Comparison of ENCODE assay signal across 8 mouse cellular contexts in genomic region chr11:59201216-59202002, GRCm38 (mm10). TPM values are rescaled to one million over a fixed set of nuclear protein-coding genes. Genes with fewer than 3 reads are reported as not detected.
DNase-seq lines count a peak whose midpoint lies in the region; ATAC-seq and TF ChIP-seq lines count a peak whose summit lies in the region.

No protein-coding gene starts in this region.

- ATAC-seq in hindbrain, embryonic 16.5 days, result peak; percentile 15; the same call in 1 of the 2 replicates
- ATAC-seq in midbrain, embryonic 15.5 days (replicated peaks), result peak; percentile 2; the same call in 1 of the 2 replicates

- no peaks in the 10 kb centered on the region for H3K27me3 ChIP-seq in kidney, adult 2 months (replicated peaks; ENCODE audit: control insufficient read depth, insufficient read depth, low read length)
- no peaks in the 10 kb centered on the region for H3K27me3 ChIP-seq in hindbrain, embryonic 16.5 days (replicated peaks; ENCODE audit: control insufficient read depth, insufficient read depth, low read length)
- H3K27me3 ChIP-seq in midbrain, embryonic 15.5 days (replicated peaks), result no peaks in the 10 kb centered on the region

- H3K4me3 ChIP-seq in kidney, adult 2 months (ENCODE audit: insufficient read depth, low read depth, low read length), result peak overlapping the region; percentile 80
- peak overlapping the region; percentile 77 for H3K4me3 ChIP-seq in bone marrow macrophage, adult 2 months (ENCODE audit: insufficient read depth, low read length)
- peak overlapping the region; percentile 91 for H3K4me3 ChIP-seq in hindbrain, embryonic 16.5 days (ENCODE audit: low read length)
- H3K4me3 ChIP-seq in midbrain, embryonic 15.5 days, result peak overlapping the region; percentile 70

- 27% methylated on average over 16 of the region's 16 CpGs for WGBS in kidney, adult 2 months
- WGBS in hindbrain, embryonic 16.5 days, result 33% methylated on average over 16 of the region's 16 CpGs
- WGBS in midbrain, embryonic 15.5 days, result 38% methylated on average over 16 of the region's 16 CpGs

- H3K4me1 ChIP-seq in kidney, adult 2 months (ENCODE audit: control insufficient read depth, insufficient read depth, low read length), result no peaks in the 10 kb centered on the region; the same call in 1 of the 2 replicates
- peaks cover 15% of the 10 kb centered on the region for H3K4me1 ChIP-seq in bone marrow macrophage, adult 2 months (ENCODE audit: control insufficient read depth, insufficient read depth, low read length)
- H3K4me1 ChIP-seq in hindbrain, embryonic 16.5 days (ENCODE audit: control insufficient read depth, insufficient read depth, low read depth, low read length), result peaks cover 14% of the 10 kb centered on the region
- peaks cover 16% of the 10 kb centered on the region for H3K4me1 ChIP-seq in midbrain, embryonic 15.5 days

- TF ChIP-seq POLR2A in kidney, adult 2 months (IDR thresholded peaks at IDR 0.05; ENCODE audit: low read depth, low read length), result no peak
- no peak for TF ChIP-seq POLR2A in bone marrow macrophage, adult 2 months (IDR thresholded peaks at IDR 0.05; ENCODE audit: borderline replicate concordance, low read depth, low read length)

- TF ChIP-seq CTCF in kidney, adult 2 months (conservative IDR thresholded peaks at IDR 0.05; ENCODE audit: insufficient read depth, insufficient read length, low read depth, low read length), result no peak
- TF ChIP-seq CTCF in bone marrow macrophage, adult 2 months (IDR thresholded peaks at IDR 0.05; ENCODE audit: low read depth, low read length), result no peak

- peak overlapping the region; percentile 82 for H3K9ac ChIP-seq in hindbrain, embryonic 16.5 days (ENCODE audit: low read depth, low read length)
- H3K9ac ChIP-seq in midbrain, embryonic 15.5 days, result peak overlapping the region; percentile 72; the same call in 1 of the 2 replicates

- H3K36me3 ChIP-seq in kidney, adult 2 months (ENCODE audit: control insufficient read depth, insufficient read depth, low read length), result no peaks in the 10 kb centered on the region
- H3K36me3 ChIP-seq in hindbrain, embryonic 16.5 days (ENCODE audit: control insufficient read depth, insufficient read depth, low read length), result peaks cover 9% of the 10 kb centered on the region
- H3K36me3 ChIP-seq in midbrain, embryonic 15.5 days (replicated peaks), result no peaks in the 10 kb centered on the region; the same call in 1 of the 2 replicates

- no peak for DNase-seq in kidney, adult 2 months
- DNase-seq in kidney, adult 18-20 months, result no peak
- no peak for DNase-seq in adrenal gland, postnatal 25 days
- no peak for DNase-seq in right cerebral cortex, postnatal 36 days (ENCODE audit: low spot score in 2 of 2)
- no peak for DNase-seq in B cell, adult 2 months

- peak overlapping the region; percentile 87 for H3K4me2 ChIP-seq in hindbrain, embryonic 16.5 days (ENCODE audit: low read length)
- H3K4me2 ChIP-seq in midbrain, embryonic 15.5 days, result peak overlapping the region; percentile 90

- peak overlapping the region; percentile 81; the same call in 1 of the 2 replicates for H3K27ac ChIP-seq in kidney, adult 2 months (ENCODE audit: insufficient read depth, low read depth, low read length)
- H3K27ac ChIP-seq in bone marrow macrophage, adult 2 months (ENCODE audit: insufficient read depth, low read depth, low read length), result peak overlapping the region; percentile 79
- H3K27ac ChIP-seq in hindbrain, embryonic 16.5 days (ENCODE audit: low read depth, low read length), result peak overlapping the region; percentile 17; the same call in 1 of the 2 replicates
- H3K27ac ChIP-seq in midbrain, embryonic 15.5 days, result peak overlapping the region; percentile 68

- no peaks in the 10 kb centered on the region for H3K9me3 ChIP-seq in hindbrain, embryonic 16.5 days (ENCODE audit: control insufficient read depth, low read length)
- no peaks in the 10 kb centered on the region for H3K9me3 ChIP-seq in midbrain, embryonic 15.5 days

RNA-seq across cellular contexts. Expression of gene Mrpl55, which starts 0.9 kb away (rescaled TPM):
- polyA plus RNA-seq in kidney, adult 2 months (2012; rRNA removed), result 56.3 and 58.2 TPM in 2 replicates
- 20.1 and 24.1 TPM in 2 replicates for polyA plus RNA-seq in bone marrow macrophage, adult 2 months (2012; ENCODE audit: insufficient read depth, insufficient read length, missing spikeins)
- polyA plus RNA-seq in hindbrain, embryonic 16.5 days (2015; fragmentation: Nextera tagmentation; extraction: Ambion mirVana), result 92.1 and 95.9 TPM in 2 replicates
- polyA plus RNA-seq in midbrain, embryonic 15.5 days (2015; fragmentation: Nextera tagmentation; extraction: Ambion mirVana), result 89.8 and 93.2 TPM in 2 replicates
- 42.3 and 52.6 TPM in 2 replicates for total RNA-seq in adrenal gland, postnatal 25 days (2021)

RNA-seq across cellular contexts. Expression of gene 2310033P09Rik, which starts 6.7 kb away (rescaled TPM):
- polyA plus RNA-seq in kidney, adult 2 months (2012; rRNA removed), result 19.8 and 22.1 TPM in 2 replicates
- polyA plus RNA-seq in bone marrow macrophage, adult 2 months (2012; ENCODE audit: insufficient read depth, insufficient read length, missing spikeins), result 18.9 and 20.8 TPM in 2 replicates
- polyA plus RNA-seq in hindbrain, embryonic 16.5 days (2015; fragmentation: Nextera tagmentation; extraction: Ambion mirVana), result 26.8 and 27.6 TPM in 2 replicates
- polyA plus RNA-seq in midbrain, embryonic 15.5 days (2015; fragmentation: Nextera tagmentation; extraction: Ambion mirVana), result 24.3 and 27.7 TPM in 2 replicates
- total RNA-seq in adrenal gland, postnatal 25 days (2021), result 32.4 and 36.6 TPM in 2 replicates

RNA-seq across cellular contexts. Expression of gene Guk1, which starts 9.4 kb away (rescaled TPM):
- 137 and 144 TPM in 2 replicates for polyA plus RNA-seq in kidney, adult 2 months (2012; rRNA removed)
- polyA plus RNA-seq in bone marrow macrophage, adult 2 months (2012; ENCODE audit: insufficient read depth, insufficient read length, missing spikeins), result 32.1 and 32.3 TPM in 2 replicates
- polyA plus RNA-seq in hindbrain, embryonic 16.5 days (2015; fragmentation: Nextera tagmentation; extraction: Ambion mirVana), result 252 and 294 TPM in 2 replicates
- polyA plus RNA-seq in midbrain, embryonic 15.5 days (2015; fragmentation: Nextera tagmentation; extraction: Ambion mirVana), result 232 and 257 TPM in 2 replicates
- 49.2 and 54.6 TPM in 2 replicates for total RNA-seq in adrenal gland, postnatal 25 days (2021)

RNA-seq across cellular contexts. Expression of gene Gjc2, which starts 18.4 kb away (rescaled TPM):
- 1.4 and 1.8 TPM in 2 replicates for polyA plus RNA-seq in kidney, adult 2 months (2012; rRNA removed)
- not detected in 2 replicates for polyA plus RNA-seq in bone marrow macrophage, adult 2 months (2012; ENCODE audit: insufficient read depth, insufficient read length, missing spikeins)
- polyA plus RNA-seq in hindbrain, embryonic 16.5 days (2015; fragmentation: Nextera tagmentation; extraction: Ambion mirVana), result 0.20 and 0.22 TPM in 2 replicates
- 0.13 and 0.28 TPM in 2 replicates for polyA plus RNA-seq in midbrain, embryonic 15.5 days (2015; fragmentation: Nextera tagmentation; extraction: Ambion mirVana)
- total RNA-seq in adrenal gland, postnatal 25 days (2021), result 0.43 and 0.57 TPM in 2 replicates

RNA-seq across cellular contexts. Expression of gene Arf1, which starts 26.7 kb away (rescaled TPM):
- polyA plus RNA-seq in kidney, adult 2 months (2012; rRNA removed), result 490 and 503 TPM in 2 replicates
- 295 and 301 TPM in 2 replicates for polyA plus RNA-seq in bone marrow macrophage, adult 2 months (2012; ENCODE audit: insufficient read depth, insufficient read length, missing spikeins)
- 684 and 686 TPM in 2 replicates for polyA plus RNA-seq in hindbrain, embryonic 16.5 days (2015; fragmentation: Nextera tagmentation; extraction: Ambion mirVana)
- polyA plus RNA-seq in midbrain, embryonic 15.5 days (2015; fragmentation: Nextera tagmentation; extraction: Ambion mirVana), result 645 TPM in 2 replicates
- total RNA-seq in adrenal gland, postnatal 25 days (2021), result 405 and 412 TPM in 2 replicates

Comparison
In these comparisons a context has a peak if more than half of its experiments do, and no peak if none do; other contexts are left out.
1. H3K27ac ChIP-seq: peak in every context shown above with its lines; median percentile 81 in kidney, adult 2 months; 79 in bone marrow macrophage, adult 2 months; 68 in midbrain, embryonic 15.5 days; 17 in hindbrain, embryonic 16.5 days.